Comparison of ENCODE assay signal across 8 mouse cellular contexts in the genomic region with DNA sequence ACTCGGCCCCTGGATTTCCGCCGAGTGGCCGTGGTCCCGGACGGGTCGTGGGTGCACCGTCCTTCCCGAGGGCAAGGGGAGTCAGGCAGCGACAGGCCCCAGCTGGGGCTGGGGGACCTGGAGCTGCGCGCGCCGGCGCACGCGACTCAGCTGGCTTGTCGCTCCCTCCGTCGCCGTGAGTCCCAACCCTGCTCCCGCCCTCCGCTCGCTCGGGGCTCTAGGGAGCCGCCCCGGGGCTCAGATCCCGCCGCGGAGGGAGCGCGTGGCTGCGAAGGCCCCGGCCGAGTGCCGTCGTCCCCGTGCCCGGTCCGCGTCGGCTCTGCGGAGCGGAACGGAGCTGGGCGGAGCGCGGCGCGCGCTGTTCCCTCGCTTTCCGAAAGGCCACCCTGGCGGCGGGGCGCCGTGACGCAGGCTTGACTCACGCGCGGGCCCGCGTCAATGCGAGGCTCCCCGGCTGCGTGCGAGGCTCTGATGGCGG. TPM values are rescaled to one million over a fixed set of nuclear protein-coding genes. Genes with fewer than 3 reads are reported as not detected.
DNase-seq lines count a peak whose midpoint lies in the region; ATAC-seq and TF ChIP-seq lines count a peak whose summit lies in the region.

A gene (minus strand): TSS at position 388 of the 478 bp plus-strand sequence.

- peaks cover 49% of the 10 kb centered on the region for H3K27me3 ChIP-seq in lung, embryonic 14.5 days (ENCODE audit: insufficient read depth, low read length)
- peaks cover 40% of the 10 kb centered on the region for H3K27me3 ChIP-seq in intestine, postnatal 0 days (replicated peaks; ENCODE audit: control insufficient read depth, insufficient read depth, low read length)
- H3K27me3 ChIP-seq in limb, embryonic 10.5 days (ENCODE audit: low read depth, poor library complexity, severe bottlenecking), result peaks cover 82% of the 10 kb centered on the region
- peaks cover 58% of the 10 kb centered on the region for H3K27me3 ChIP-seq in neural tube, embryonic 12.5 days (replicated peaks)

- DNase-seq in lung, embryonic 14.5 days, result peak; percentile 80
- no peak for DNase-seq in lung, postnatal 25 days (ENCODE audit: low spot score)
- peak; percentile 85 for DNase-seq in cerebellum, adult 9-10 months
- peak; percentile 80 for DNase-seq in limb, embryonic 10.5 days (ENCODE audit: low spot score)
- no peak for DNase-seq in spleen, postnatal 10 days (ENCODE audit: low spot score in 2 of 2)

- peak within 1 kb of the TSS; percentile 58 for H3K4me3 ChIP-seq in lung, embryonic 14.5 days (ENCODE audit: low read depth, low read length)
- peak within 1 kb of the TSS; percentile 46 for H3K4me3 ChIP-seq in intestine, postnatal 0 days (ENCODE audit: low read depth, low read length)
- peak within 1 kb of the TSS; percentile 75 for H3K4me3 ChIP-seq in limb, embryonic 10.5 days
- H3K4me3 ChIP-seq in neural tube, embryonic 12.5 days, result peak within 1 kb of the TSS; percentile 49

- H3K9ac ChIP-seq in lung, embryonic 14.5 days, result peak within 1 kb of the TSS; percentile 67
- 0 out of 2 replicates have a peak within 1 kb of the TSS, but pooled peaks have one; percentile 11 for H3K9ac ChIP-seq in intestine, postnatal 0 days (ENCODE audit: low read depth, low read length)
- peak within 1 kb of the TSS; percentile 59 for H3K9ac ChIP-seq in neural tube, embryonic 12.5 days

- under 1% methylated on average over 66 of the region's 68 CpGs for WGBS in lung, embryonic 14.5 days
- under 1% methylated on average over 67 of the region's 68 CpGs for WGBS in intestine, postnatal 0 days
- WGBS in limb, embryonic 10.5 days, result 0% methylated on average over 65 of the region's 68 CpGs
- under 1% methylated on average over 68 of the region's 68 CpGs for WGBS in neural tube, embryonic 12.5 days

- peaks cover 6% of the 10 kb centered on the region; the same call in 1 of the 2 replicates for H3K4me1 ChIP-seq in lung, embryonic 14.5 days (ENCODE audit: insufficient read depth)
- no peaks in the 10 kb centered on the region for H3K4me1 ChIP-seq in intestine, postnatal 0 days (replicated peaks; ENCODE audit: control insufficient read depth, insufficient read depth, low read length)
- H3K4me1 ChIP-seq in limb, embryonic 10.5 days, result peaks cover 19% of the 10 kb centered on the region
- peaks cover 17% of the 10 kb centered on the region for H3K4me1 ChIP-seq in neural tube, embryonic 12.5 days

- ATAC-seq in lung, embryonic 14.5 days (ENCODE audit: insufficient read depth), result peak; percentile 87
- peak; percentile 77 for ATAC-seq in frontal cortex, adult (ENCODE audit: low TSS enrichment)
- ATAC-seq in intestine, postnatal 0 days, result peak; percentile 33; the same call in 1 of the 2 replicates
- ATAC-seq in neural tube, embryonic 12.5 days (ENCODE audit: low FRiP score, low read depth), result peak; percentile 86

- peak; percentile 41 for TF ChIP-seq CTCF in lung, embryonic 14.5 days (IDR thresholded peaks at IDR 0.05; ENCODE audit: low read depth)
- TF ChIP-seq CTCF in intestine, postnatal 0 days (IDR thresholded peaks at IDR 0.05; ENCODE audit: low read depth), result peak; percentile 49

- H3K9me3 ChIP-seq in lung, embryonic 14.5 days (ENCODE audit: low read depth, low read length), result no peaks in the 10 kb centered on the region
- no peaks in the 10 kb centered on the region for H3K9me3 ChIP-seq in intestine, postnatal 0 days (ENCODE audit: control insufficient read depth)
- no peaks in the 10 kb centered on the region for H3K9me3 ChIP-seq in limb, embryonic 10.5 days (replicated peaks)
- no peaks in the 10 kb centered on the region for H3K9me3 ChIP-seq in neural tube, embryonic 12.5 days

- H3K36me3 ChIP-seq in lung, embryonic 14.5 days (ENCODE audit: insufficient read depth), result no peaks in the 10 kb centered on the region
- no peaks in the 10 kb centered on the region for H3K36me3 ChIP-seq in intestine, postnatal 0 days (ENCODE audit: control insufficient read depth, insufficient read depth)
- H3K36me3 ChIP-seq in limb, embryonic 10.5 days, result no peaks in the 10 kb centered on the region
- H3K36me3 ChIP-seq in neural tube, embryonic 12.5 days, result no peaks in the 10 kb centered on the region

- H3K27ac ChIP-seq in lung, embryonic 14.5 days (ENCODE audit: low read depth), result peak within 1 kb of the TSS; percentile 24; the same call in 1 of the 2 replicates
- H3K27ac ChIP-seq in intestine, postnatal 0 days (ENCODE audit: low read depth, low read length), result no peak within 1 kb of the TSS
- peak within 1 kb of the TSS; percentile 83 for H3K27ac ChIP-seq in limb, embryonic 10.5 days
- H3K27ac ChIP-seq in neural tube, embryonic 12.5 days, result no peak within 1 kb of the TSS

- peak within 1 kb of the TSS; percentile 99 for H3K4me2 ChIP-seq in lung, embryonic 14.5 days
- peak within 1 kb of the TSS; percentile 80 for H3K4me2 ChIP-seq in intestine, postnatal 0 days (replicated peaks; ENCODE audit: low read depth)
- peak within 1 kb of the TSS; percentile 97 for H3K4me2 ChIP-seq in neural tube, embryonic 12.5 days (replicated peaks)

RNA-seq across cellular contexts. Expression of the gene that starts here (rescaled TPM):
- polyA plus RNA-seq in lung, embryonic 14.5 days (2014; fragmentation: Nextera tagmentation; extraction: Ambion mirVana), result 3.6 and 4.2 TPM in 2 replicates
- 1.7 and 2.2 TPM in 2 replicates for polyA plus RNA-seq in intestine, postnatal 0 days (2015; fragmentation: Nextera tagmentation; extraction: Ambion mirVana)
- 6.0 and 6.3 TPM in 2 replicates for polyA plus RNA-seq in limb, embryonic 10.5 days (2016; fragmentation: Nextera tagmentation; extraction: Ambion mirVana)
- polyA plus RNA-seq in neural tube, embryonic 12.5 days (2016; fragmentation: Nextera tagmentation; extraction: Ambion mirVana), result 3.3 and 5.2 TPM in 2 replicates

Comparison
In these comparisons a context has a peak if more than half of its experiments do, and no peak if none do; other contexts are left out.
1. DNase-seq: peak in lung, embryonic 14.5 days (single experiment), cerebellum, adult 9-10 months (single experiment) and limb, embryonic 10.5 days (single experiment); none in lung, postnatal 25 days (single experiment) and spleen, postnatal 10 days (0 of 2).
2. ATAC-seq: peak in every context shown above with its lines; median percentile 87 in lung, embryonic 14.5 days; 86 in neural tube, embryonic 12.5 days; 77 in frontal cortex, adult; 33 in intestine, postnatal 0 days.
3. H3K27ac ChIP-seq: peak in lung, embryonic 14.5 days (single experiment) and limb, embryonic 10.5 days (single experiment); none in intestine, postnatal 0 days (single experiment) and neural tube, embryonic 12.5 days (single experiment).
4. H3K9ac ChIP-seq: peak in every context shown above with its lines; median percentile 67 in lung, embryonic 14.5 days; 59 in neural tube, embryonic 12.5 days; 11 in intestine, postnatal 0 days.
5. Peak in every context shown above with its lines, with median percentiles within 50 percentile points of each other: H3K4me2 ChIP-seq and H3K4me3 ChIP-seq.